Mouse (Mus musculus) heart, embryonic 10.5 days (tissue): ENCODE measurements around the gene Ccdc188. TPM values are rescaled to one million over a fixed set of nuclear protein-coding genes. Genes with fewer than 3 reads are reported as not detected.

Experiments
- DNase-seq: peaks from one replicate; pipeline ENCODE4 v3.0.0-alpha.2; 2017; ENCODE audit warnings: low spot score
- H3K27ac ChIP-seq: fragments of 300-500 bp; sonication (generic); 2 replicates; pipeline ENCODE4 v1.5.1; 2016; ENCODE audit warnings: mild to moderate bottlenecking
- H3K27me3 ChIP-seq: fragments of 300-500 bp; sonication (generic); 2 replicates; pipeline ENCODE4 v1.6.1; 2016; ENCODE audit warnings: mild to moderate bottlenecking; ENCODE audit not compliant: poor library complexity, insufficient read depth, severe bottlenecking
- H3K36me3 ChIP-seq: fragments of 300-500 bp; sonication (generic); 2 replicates; pipeline ENCODE4 v1.6.1; 2016; ENCODE audit warnings: mild to moderate bottlenecking, moderate library complexity
- H3K4me1 ChIP-seq: fragments of 300-500 bp; sonication (generic); 2 replicates; pipeline ENCODE4 v1.6.1; 2016; ENCODE audit warnings: mild to moderate bottlenecking
- H3K4me3 ChIP-seq: fragments of 300-500 bp; sonication (generic); 2 replicates; pipeline ENCODE4 v1.5.1; 2016; ENCODE audit warnings: mild to moderate bottlenecking, moderate library complexity
- H3K9me3 ChIP-seq: fragments of 300-500 bp; sonication (generic); 2 replicates; pipeline ENCODE4 v1.6.1; 2016; ENCODE audit warnings: mild to moderate bottlenecking, moderate library complexity
- WGBS: fragments of 180-500 bp; shearing (Covaris S2); methylation state at CpG from one replicate; pipeline ENCODE4 v1.1.7; 2016; 5-methylcytosine and 5-hydroxymethylcytosine counted together
- polyA plus RNA-seq: library from polyadenylated mRNA; unstranded; fragments of >200 nt; fragmentation: Nextera tagmentation; extraction: Ambion mirVana; gene quantifications from 2 replicates; pipeline ENCODE4 v1.2.1, GENCODE M21; 2016

Ccdc188 gene
- polyA plus RNA-seq, 1 experiment from 2014 or later: not detected

- peak within 1 kb of the TSS; percentile 95 for H3K4me3 ChIP-seq
- H3K4me1 ChIP-seq: peaks cover 31% of the 10 kb centered on the region
- WGBS: 0% methylated on average over 99 of the region's 102 CpGs
- peaks cover 64% of the 10 kb centered on the region for H3K36me3 ChIP-seq
- H3K27me3 ChIP-seq: no peaks in the 10 kb centered on the region
- H3K27ac ChIP-seq: peak within 1 kb of the TSS; percentile 97
- H3K9me3 ChIP-seq: no peaks in the 10 kb centered on the region
- peak; percentile 99 for DNase-seq
Measured at GRCm38 (mm10) chr16:18248433-18249363, 31.0 kb downstream of the Ccdc188 start, which contains the start of the genes Trmt2a and Ranbp1. Gene Trmt2a (plus strand): TSS chr16:18248679. Gene Ranbp1 (minus strand): TSS chr16:18248732.

- Histone ChIP-seq H3K9me3 (no peaks in the 10 kb centered on the region), H3K27ac (peak overlapping the region; percentile 97), H3K4me1 (peaks cover 31% of the 10 kb centered on the region), H3K27me3 (no peaks in the 10 kb centered on the region), H3K36me3 (peaks cover 64% of the 10 kb centered on the region), H3K4me3 (peak overlapping the region; percentile 95)
- 7% methylated on average over 27 of the region's 27 CpGs for WGBS
- no peak for DNase-seq
Measured at GRCm38 (mm10) chr16:18249364-18249967, 31.8 kb downstream of the Ccdc188 start.

- H3K9me3 ChIP-seq: no peaks in the 10 kb centered on the region
- H3K4me1 ChIP-seq: peaks cover 31% of the 10 kb centered on the region
- DNase-seq: no peak
- peaks cover 64% of the 10 kb centered on the region for H3K36me3 ChIP-seq
- H3K27ac ChIP-seq: 0 out of 2 replicates have a peak overlapping the region, but pooled peaks have one; percentile 97
- peak overlapping the region; percentile 95 for H3K4me3 ChIP-seq
- no peaks in the 10 kb centered on the region for H3K27me3 ChIP-seq
- WGBS: 66% methylated on average over 4 of the region's 4 CpGs
Measured at GRCm38 (mm10) chr16:18250231-18250630, 32.6 kb downstream of the Ccdc188 start.

GRCm38 (mm10) chr16:18250828-18251790 lies 33.4 kb downstream of the Ccdc188 start:
- H3K27me3 ChIP-seq: no peaks in the 10 kb centered on the region
- no peak for DNase-seq
- H3K4me1 ChIP-seq: peaks cover 31% of the 10 kb centered on the region
- 69% methylated on average over 10 of the region's 10 CpGs for WGBS
- H3K9me3 ChIP-seq: no peaks in the 10 kb centered on the region
- H3K36me3 ChIP-seq: peaks cover 63% of the 10 kb centered on the region
- peak overlapping the region; percentile 11; the same call in 1 of the 2 replicates for H3K27ac ChIP-seq
- peak overlapping the region; percentile 95 for H3K4me3 ChIP-seq

- Histone ChIP-seq H3K4me1 (peaks cover 24% of the 10 kb centered on the region), H3K4me3 (no peak overlapping the region), H3K36me3 (peaks cover 71% of the 10 kb centered on the region), H3K27me3 (no peaks in the 10 kb centered on the region), H3K9me3 (no peaks in the 10 kb centered on the region), H3K27ac (no peak overlapping the region)
- no peak for DNase-seq
- 88% methylated on average over 6 of the region's 6 CpGs for WGBS
Measured at GRCm38 (mm10) chr16:18252736-18253135, 35.1 kb downstream of the Ccdc188 start.

GRCm38 (mm10) chr16:18253866-18254265 lies 36.2 kb downstream of the Ccdc188 start:
- H3K4me3 ChIP-seq: no peak overlapping the region
- peaks cover 24% of the 10 kb centered on the region for H3K4me1 ChIP-seq
- H3K27me3 ChIP-seq: no peaks in the 10 kb centered on the region
- DNase-seq: no peak
- peaks cover 81% of the 10 kb centered on the region for H3K36me3 ChIP-seq
- WGBS: 80% methylated on average over 1 of the region's 1 CpGs
- no peaks in the 10 kb centered on the region for H3K9me3 ChIP-seq
- no peak overlapping the region for H3K27ac ChIP-seq

GRCm38 (mm10) chr16:18258221-18258620 lies 40.5 kb downstream of the Ccdc188 start, which contains the start of gene Gm49776:
Gene Gm49776 (minus strand): TSS chr16:18258321.
- Histone ChIP-seq H3K27ac (no peak within 1 kb of the TSS), H3K36me3 (peaks cover 95% of the 10 kb centered on the region), H3K27me3 (no peaks in the 10 kb centered on the region), H3K4me1 (no peaks in the 10 kb centered on the region), H3K4me3 (no peak within 1 kb of the TSS), H3K9me3 (no peaks in the 10 kb centered on the region)
- no peak for DNase-seq
- WGBS: 93% methylated on average over 2 of the region's 2 CpGs

- Histone ChIP-seq H3K9me3 (no peaks in the 10 kb centered on the region), H3K27ac (no peak overlapping the region), H3K36me3 (peaks cover 94% of the 10 kb centered on the region), H3K4me1 (no peaks in the 10 kb centered on the region), H3K27me3 (no peaks in the 10 kb centered on the region), H3K4me3 (no peak overlapping the region)
- 79% methylated on average over 2 of the region's 2 CpGs for WGBS
- no peak for DNase-seq
Measured at GRCm38 (mm10) chr16:18265024-18265423, 47.3 kb downstream of the Ccdc188 start.

GRCm38 (mm10) chr16:18268182-18268581 lies 50.5 kb downstream of the Ccdc188 start:
- Histone ChIP-seq H3K4me3 (no peak overlapping the region), H3K9me3 (no peaks in the 10 kb centered on the region), H3K36me3 (peaks cover 97% of the 10 kb centered on the region), H3K4me1 (no peaks in the 10 kb centered on the region), H3K27me3 (no peaks in the 10 kb centered on the region), H3K27ac (no peak overlapping the region)
- DNase-seq: no peak
- WGBS: 92% methylated on average over 5 of the region's 5 CpGs

Other genes starting within 250 kb of the Ccdc188 start
- gene Vpreb2, start 237.5 kb upstream of the Ccdc188 start, polyA plus RNA-seq: not detected in 2 replicates
- gene Dgcr6, start 165.0 kb upstream of the Ccdc188 start, polyA plus RNA-seq: 73.8 and 97.3 TPM in 2 replicates
- 14.2 and 16.0 TPM in 2 replicates for gene Prodh, start 127.7 kb upstream of the Ccdc188 start, polyA plus RNA-seq
- gene Rtn4r, start 90.2 kb upstream of the Ccdc188 start, polyA plus RNA-seq: 0.31 and 0.79 TPM in 2 replicates
- gene Zdhhc8, start 17.3 kb downstream of the Ccdc188 start, polyA plus RNA-seq: 21.2 and 27.5 TPM in 2 replicates
- 83.3 and 111 TPM in 2 replicates for gene Trmt2a, start 30.8 kb downstream of the Ccdc188 start, polyA plus RNA-seq
- 601 and 873 TPM in 2 replicates for gene Ranbp1, start 30.9 kb downstream of the Ccdc188 start, polyA plus RNA-seq
- 1.4 and 4.0 TPM in 2 replicates for gene Gm49776, start 40.4 kb downstream of the Ccdc188 start, polyA plus RNA-seq
- 25.4 and 30.0 TPM in 2 replicates for gene Dgcr8, start 71.4 kb downstream of the Ccdc188 start, polyA plus RNA-seq
- gene Tango2, start 130.2 kb downstream of the Ccdc188 start, polyA plus RNA-seq: 51.3 and 62.1 TPM in 2 replicates
- 25.8 and 29.7 TPM in 2 replicates for gene Arvcf, start 130.3 kb downstream of the Ccdc188 start, polyA plus RNA-seq
- 40.1 and 47.7 TPM in 2 replicates for gene Txnrd2, start 208.5 kb downstream of the Ccdc188 start, polyA plus RNA-seq
- gene Comt, start 209.0 kb downstream of the Ccdc188 start, polyA plus RNA-seq: 83.5 and 102 TPM in 2 replicates